Mouse (Mus musculus) small intestine, adult 2 months (tissue): Measurements from ENCODE around the gene Tmem171. TPM values are rescaled to one million over a fixed set of nuclear protein-coding genes. Genes with fewer than 3 reads are reported as not detected.
A peak's percentile ranks its signal among the peaks of the same experiment; 100 is the strongest.

Experiments
- H3K27ac ChIP-seq: fragments of 200-500 bp; 2 replicates; pipeline ENCODE4 v1.5.1; 2012; ENCODE audit warnings: low read depth, low read length, control low read depth, inconsistent platforms; ENCODE audit not compliant: insufficient read depth
- H3K27me3 ChIP-seq: fragments of 200-500 bp; 2 replicates; pipeline ENCODE4 v1.6.1; 2012; ENCODE audit warnings: mild to moderate bottlenecking, moderate library complexity, low read length, inconsistent platforms; ENCODE audit not compliant: control insufficient read depth, insufficient read depth
- H3K36me3 ChIP-seq: fragments of 200-500 bp; 2 replicates; pipeline ENCODE4 v1.6.1; 2012; ENCODE audit warnings: mild to moderate bottlenecking, low read length, control low read depth, inconsistent platforms; ENCODE audit not compliant: control insufficient read depth, insufficient read depth
- H3K4me1 ChIP-seq: fragments of 200-500 bp; 2 replicates; pipeline ENCODE4 v1.6.1; 2012; ENCODE audit warnings: low read length, inconsistent platforms, mixed read lengths; ENCODE audit not compliant: control insufficient read depth, insufficient read depth, insufficient read length
- H3K4me3 ChIP-seq: fragments of 200-500 bp; 2 replicates; pipeline ENCODE4 v1.5.1; 2012; ENCODE audit warnings: low read depth, mild to moderate bottlenecking, control low read depth, inconsistent platforms, low read length, moderate library complexity
- CTCF ChIP-seq: fragments of 200-500 bp; IDR thresholded peaks from 2 replicates; pipeline ENCODE4 v1.5.1; 2012; ENCODE audit warnings: low read depth, mild to moderate bottlenecking, control low read depth, inconsistent platforms, low read length, moderate library complexity, mixed read lengths; ENCODE audit not compliant: insufficient replicate concordance, insufficient read length; ENCODE audit errors: extremely low read depth
- POLR2A ChIP-seq: fragments of 200-500 bp; IDR thresholded peaks from 2 replicates; pipeline ENCODE4 v1.6.1; 2012; ENCODE audit warnings: low read depth, mild to moderate bottlenecking, control low read depth, inconsistent platforms, low read length, moderate library complexity
- WGBS: fragments of 180-500 bp; shearing (Covaris S2); methylation state at CpG from one replicate; pipeline ENCODE4 v1.1.7; 2018; 5-methylcytosine and 5-hydroxymethylcytosine counted together
- polyA plus RNA-seq: library from polyadenylated mRNA; depleted of rRNA; stranded (reverse); fragments of >200 nt; gene quantifications from 2 replicates; pipeline ENCODE4 v1.2.3, GENCODE M21; 2012

Gene Tmem171
- polyA plus RNA-seq, 1 experiment: 20.5 TPM

DNA sequence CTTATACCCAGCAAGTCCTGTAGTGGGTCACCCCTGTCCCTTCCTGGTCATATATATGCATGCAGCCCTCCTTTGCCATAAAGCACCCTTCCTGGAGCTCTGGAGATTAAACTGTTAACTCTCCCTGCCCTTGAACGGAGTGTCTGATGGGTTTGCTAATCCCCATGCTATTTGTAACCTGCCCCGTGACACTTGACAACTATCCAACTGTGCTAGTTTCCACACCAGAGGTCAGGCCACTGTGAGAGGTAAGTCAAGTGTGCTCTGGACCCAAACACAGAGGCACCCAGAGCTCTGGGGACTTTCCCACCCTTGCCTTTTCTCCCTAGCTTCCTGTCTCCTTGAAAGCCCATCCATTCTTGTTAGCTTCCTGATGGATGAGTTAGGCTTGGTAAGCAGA lies 912 bp upstream of the Tmem171 start:
- TF ChIP-seq CTCF: no peak
- no peak for TF ChIP-seq POLR2A
- peak overlapping the region; percentile 97 for H3K27ac ChIP-seq
- WGBS: 11% methylated on average over 2 of the region's 2 CpGs
- no peaks in the 10 kb centered on the region for H3K27me3 ChIP-seq
- H3K36me3 ChIP-seq: no peaks in the 10 kb centered on the region
- peaks cover 42% of the 10 kb centered on the region for H3K4me1 ChIP-seq
- peak overlapping the region; percentile 92; the same call in 1 of the 2 replicates for H3K4me3 ChIP-seq

GRCm38 (mm10) chr13:98693316-98693715 lies 1.3 kb downstream of the Tmem171 start:
- H3K27ac ChIP-seq: peak overlapping the region; percentile 97
- H3K4me1 ChIP-seq: peaks cover 29% of the 10 kb centered on the region
- WGBS: 27% methylated on average over 11 of the region's 11 CpGs
- H3K4me3 ChIP-seq: peak overlapping the region; percentile 78
- peaks cover 4% of the 10 kb centered on the region; the same call in 1 of the 2 replicates for H3K36me3 ChIP-seq
- H3K27me3 ChIP-seq: no peaks in the 10 kb centered on the region
- TF ChIP-seq CTCF (peak; percentile 16; the same call in 1 of the 2 replicates), POLR2A (no peak; the same call in 1 of the 2 replicates)

DNA sequence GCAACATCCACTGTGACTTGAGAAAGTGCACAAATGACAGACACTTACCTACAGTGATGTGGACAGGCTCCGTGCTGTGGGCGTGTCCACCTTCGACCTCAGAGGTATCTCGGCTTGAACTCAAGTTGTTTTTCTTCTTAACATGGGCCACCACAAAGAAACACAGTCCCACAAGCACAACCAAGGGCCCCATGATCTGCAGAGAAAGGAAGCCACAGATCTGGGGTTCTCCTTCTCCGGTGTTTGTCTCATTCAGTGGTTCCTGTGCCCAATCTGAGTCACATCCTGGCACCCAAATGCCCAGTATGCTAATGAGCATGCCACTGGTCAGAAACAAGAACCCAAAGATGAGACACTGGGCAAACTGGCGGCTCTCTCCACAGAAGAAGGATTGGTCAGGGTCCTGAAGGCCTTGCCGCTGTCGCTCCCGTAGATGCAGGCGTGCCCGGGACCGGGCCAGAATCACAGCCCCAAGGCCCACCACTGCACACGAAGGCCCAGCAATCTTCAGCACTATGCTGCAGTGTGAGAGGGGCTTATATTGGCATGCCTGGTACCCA lies 2.6 kb downstream of the Tmem171 start:
- Histone ChIP-seq H3K27ac (no peak overlapping the region), H3K27me3 (no peaks in the 10 kb centered on the region), H3K4me1 (peaks cover 29% of the 10 kb centered on the region), H3K36me3 (peaks cover 10% of the 10 kb centered on the region), H3K4me3 (peak overlapping the region; percentile 38)
- TF ChIP-seq POLR2A: no peak
- TF ChIP-seq CTCF: no peak
- 41% methylated on average over 13 of the region's 13 CpGs for WGBS

GRCm38 (mm10) chr13:98690886-98691285 lies 3.7 kb downstream of the Tmem171 start:
- Histone ChIP-seq H3K27me3 (no peaks in the 10 kb centered on the region), H3K4me3 (peak overlapping the region; percentile 42), H3K27ac (no peak overlapping the region), H3K4me1 (peaks cover 21% of the 10 kb centered on the region), H3K36me3 (peaks cover 19% of the 10 kb centered on the region)
- WGBS: 25% methylated on average over 11 of the region's 11 CpGs
- TF ChIP-seq POLR2A (no peak), CTCF (no peak)

GRCm38 (mm10) chr13:98689605-98690290 lies 4.9 kb downstream of the Tmem171 start:
- peaks cover 15% of the 10 kb centered on the region for H3K4me1 ChIP-seq
- H3K27ac ChIP-seq: no peak overlapping the region
- peak overlapping the region; percentile 41 for H3K4me3 ChIP-seq
- peaks cover 21% of the 10 kb centered on the region for H3K36me3 ChIP-seq
- TF ChIP-seq POLR2A (no peak), CTCF (no peak)
- WGBS: 17% methylated on average over 11 of the region's 11 CpGs
- no peaks in the 10 kb centered on the region for H3K27me3 ChIP-seq

DNA sequence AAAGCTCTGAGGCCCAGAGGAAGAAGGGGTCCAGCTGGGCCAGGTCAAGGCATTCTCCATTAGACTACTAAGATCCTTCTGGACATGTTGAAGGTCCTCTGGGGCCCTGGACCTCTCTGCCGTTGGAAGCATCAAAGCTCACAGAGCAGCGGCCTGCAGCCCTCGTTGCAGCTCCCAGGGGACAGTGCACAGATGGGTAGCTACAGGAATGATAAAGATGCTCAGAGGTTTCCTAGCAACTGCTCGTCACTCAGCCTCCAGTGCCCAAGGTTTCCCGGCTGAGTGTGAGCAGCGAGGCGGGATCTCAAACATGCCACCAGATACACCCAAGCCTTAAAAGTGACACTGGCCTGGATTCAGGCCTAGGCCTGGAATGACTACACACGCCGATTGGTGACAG lies 6.7 kb downstream of the Tmem171 start:
- 83% methylated on average over 9 of the region's 9 CpGs for WGBS
- Histone ChIP-seq H3K27ac (no peak overlapping the region), H3K4me1 (peaks cover 17% of the 10 kb centered on the region), H3K36me3 (peaks cover 21% of the 10 kb centered on the region), H3K4me3 (no peak overlapping the region), H3K27me3 (no peaks in the 10 kb centered on the region)
- TF ChIP-seq CTCF (no peak), POLR2A (no peak)

- H3K27me3 ChIP-seq: no peaks in the 10 kb centered on the region
- WGBS: 39% methylated on average over 9 of the region's 9 CpGs
- TF ChIP-seq CTCF (no peak), POLR2A (no peak)
- no peak overlapping the region for H3K4me3 ChIP-seq
- H3K36me3 ChIP-seq: peaks cover 21% of the 10 kb centered on the region
- peaks cover 12% of the 10 kb centered on the region; the same call in 1 of the 2 replicates for H3K4me1 ChIP-seq
- no peak overlapping the region for H3K27ac ChIP-seq
These were observed 10.3 kb downstream of the Tmem171 start for GRCm38 (mm10) chr13:98684144-98684900.
